Mouse (Mus musculus): Measurements from ENCODE around the gene Keap1.

GRCm38 (mm10) chr9:21265611-21266010, 26.4 kb upstream of the Keap1 start:
- TF ChIP-seq POLR2A (IDR thresholded peaks at IDR 0.05; ENCODE audit: insufficient read depth, low read depth, low read length) (no peak), CTCF (IDR thresholded peaks at IDR 0.05; ENCODE audit: insufficient read depth, low read depth, low read length) (no peak)

Data from olfactory bulb, adult 2 months (tissue).